Mouse (Mus musculus) frontal cortex, postnatal 25 days (tissue): ENCODE results near the gene Gm37240.
"Not testable (repeated sequence)": the region's sequence is repeated elsewhere in the genome, so short reads cannot be mapped to it uniquely, and the experiment has no call there.

Source experiments
- DNase-seq, 2 experiments: peaks; one replicate each; pipeline ENCODE4 v3.0.0; 2022; ENCODE audit warnings: low spot score in 2 of 2

Gene Gm37240

GRCm38 (mm10) chr3:84906528-84906927, 980.8 kb downstream of the Gm37240 start:
- no peak for DNase-seq

- no peak for DNase-seq
Observed at GRCm38 (mm10) chr3:84897952-84898351, 989.4 kb downstream of the Gm37240 start.

- no peak for DNase-seq
Observed at GRCm38 (mm10) chr3:84890983-84891382, 996.3 kb downstream of the Gm37240 start.

- DNase-seq: no peak
Observed at GRCm38 (mm10) chr3:84889648-84890047, 997.7 kb downstream of the Gm37240 start.

- DNase-seq: no peak
Observed at GRCm38 (mm10) chr3:84883817-84884483, 1003.4 kb downstream of the Gm37240 start.

- no peak for DNase-seq
Observed at GRCm38 (mm10) chr3:84876211-84876610, 1011.1 kb downstream of the Gm37240 start.

GRCm38 (mm10) chr3:84875306-84875705, 1012.0 kb downstream of the Gm37240 start:
- no peak for DNase-seq

GRCm38 (mm10) chr3:84870126-84870525, 1017.2 kb downstream of the Gm37240 start:
- no peak for DNase-seq

GRCm38 (mm10) chr3:84867991-84868390, 1019.3 kb downstream of the Gm37240 start:
- no peak for DNase-seq

- DNase-seq: no peak
Observed at GRCm38 (mm10) chr3:84867434-84867975, 1019.8 kb downstream of the Gm37240 start.

- no peak for DNase-seq
Observed at GRCm38 (mm10) chr3:84866866-84867265, 1020.5 kb downstream of the Gm37240 start.

- no peak for DNase-seq
Observed at GRCm38 (mm10) chr3:84865684-84866083, 1021.6 kb downstream of the Gm37240 start.

GRCm38 (mm10) chr3:84861817-84862216, 1025.5 kb downstream of the Gm37240 start:
- DNase-seq: not testable (repeated sequence)

GRCm38 (mm10) chr3:84860669-84861068, 1026.6 kb downstream of the Gm37240 start:
- DNase-seq: no peak

GRCm38 (mm10) chr3:84854440-84854839, 1032.9 kb downstream of the Gm37240 start:
- DNase-seq: no peak

GRCm38 (mm10) chr3:84852877-84853276, 1034.4 kb downstream of the Gm37240 start:
- DNase-seq: no peak

GRCm38 (mm10) chr3:84851801-84852200, 1035.5 kb downstream of the Gm37240 start:
- no peak for DNase-seq

GRCm38 (mm10) chr3:84850418-84850817, 1036.9 kb downstream of the Gm37240 start:
- DNase-seq: no peak

- DNase-seq: no peak
Observed at GRCm38 (mm10) chr3:84848798-84849197, 1038.5 kb downstream of the Gm37240 start.

- DNase-seq: peak in 1 of 2 experiments; percentile 35
Observed at GRCm38 (mm10) chr3:84843594-84843993, 1043.7 kb downstream of the Gm37240 start.

GRCm38 (mm10) chr3:84842793-84843192, 1044.5 kb downstream of the Gm37240 start:
- DNase-seq: no peak

- no peak for DNase-seq
Observed at GRCm38 (mm10) chr3:84841271-84841670, 1046.0 kb downstream of the Gm37240 start.

- DNase-seq: no peak
Observed at GRCm38 (mm10) chr3:84839499-84839898, 1047.8 kb downstream of the Gm37240 start.

- no peak for DNase-seq
Observed at GRCm38 (mm10) chr3:84837984-84838383, 1049.3 kb downstream of the Gm37240 start.
